In the genomic region with DNA sequence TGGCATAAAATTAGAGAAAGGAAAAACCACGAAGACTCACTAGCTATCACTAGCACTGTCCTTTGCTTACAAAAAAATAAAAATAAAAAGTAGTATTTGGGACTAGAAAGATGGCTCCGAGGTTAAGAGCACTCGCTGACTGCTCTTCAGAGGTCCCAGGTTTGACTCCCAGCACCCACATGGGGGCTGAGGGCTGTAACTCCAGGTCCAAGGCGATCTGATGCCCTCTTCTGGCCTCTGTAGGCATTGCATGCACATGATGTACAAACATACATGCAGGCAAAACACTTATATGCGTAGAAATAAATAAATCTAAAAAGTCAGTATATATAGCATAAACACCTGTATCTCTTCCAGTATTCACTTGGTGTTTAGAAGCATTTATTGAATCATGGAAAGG, we compare ENCODE assay signal across 9 mouse cellular contexts. TPM values are rescaled to one million over a fixed set of nuclear protein-coding genes. Genes with fewer than 3 reads are reported as not detected.
DNase-seq lines count a peak whose midpoint lies in the region; ATAC-seq lines count a peak whose summit lies in the region.
"Had no signal": no experiment of that assay in that cellular context is flagged by ENCODE, and none has a peak within 500 bp of the region (broad histone marks: within the 10 kb centered on the region; RNA-seq: fewer than 3 reads in every experiment).

No protein-coding gene starts in this region.

- no peak overlapping the region for H3K9ac ChIP-seq in heart, embryonic 16.5 days (ENCODE audit: low read length)
- H3K9ac ChIP-seq in stomach, embryonic 15.5 days: no peak overlapping the region
- H3K9ac ChIP-seq: neural tube, embryonic 12.5 days had no signal

- H3K27me3 ChIP-seq in heart, embryonic 16.5 days (ENCODE audit: control insufficient read depth, insufficient read depth, low read length): no peaks in the 10 kb centered on the region
- H3K27me3 ChIP-seq in stomach, embryonic 15.5 days (replicated peaks): no peaks in the 10 kb centered on the region
- H3K27me3 ChIP-seq: neural tube, embryonic 12.5 days had no signal

- H3K27ac ChIP-seq in heart, embryonic 16.5 days (ENCODE audit: low read length): peak overlapping the region; percentile 52; the same call in 1 of the 2 replicates
- H3K27ac ChIP-seq in stomach, embryonic 15.5 days: peak overlapping the region; percentile 77; the same call in 1 of the 2 replicates
- H3K27ac ChIP-seq: neural tube, embryonic 12.5 days had no signal

- no peaks in the 10 kb centered on the region for H3K36me3 ChIP-seq in heart, embryonic 16.5 days (ENCODE audit: control insufficient read depth, insufficient read depth)
- H3K36me3 ChIP-seq in stomach, embryonic 15.5 days: no peaks in the 10 kb centered on the region
- H3K36me3 ChIP-seq: neural tube, embryonic 12.5 days had no signal

- ATAC-seq in heart, embryonic 16.5 days (replicated peaks; ENCODE audit: extremely low read depth, insufficient read depth, low FRiP score): no peak
- ATAC-seq in stomach, embryonic 15.5 days (ENCODE audit: insufficient read depth, low FRiP score, low read depth): no peak
- no peak for ATAC-seq in activated CD4-positive, CD25-positive, alpha-beta regulatory T cell, adult 4 months

- no peak overlapping the region for H3K4me3 ChIP-seq in heart, embryonic 16.5 days (ENCODE audit: low read length)
- H3K4me3 ChIP-seq in stomach, embryonic 15.5 days (replicated peaks): no peak overlapping the region
- H3K4me3 ChIP-seq: neural tube, embryonic 12.5 days had no signal

- H3K9me3 ChIP-seq in heart, embryonic 16.5 days (replicated peaks; ENCODE audit: control insufficient read depth, low read length): no peaks in the 10 kb centered on the region
- H3K9me3 ChIP-seq in stomach, embryonic 15.5 days: no peaks in the 10 kb centered on the region
- H3K9me3 ChIP-seq: neural tube, embryonic 12.5 days had no signal

- WGBS in heart, embryonic 16.5 days: 84% methylated on average over 5 of the region's 5 CpGs
- 77% methylated on average over 5 of the region's 5 CpGs for WGBS in stomach, embryonic 15.5 days

- no peak overlapping the region for H3K4me2 ChIP-seq in heart, embryonic 16.5 days (ENCODE audit: low read depth, low read length)
- no peak overlapping the region for H3K4me2 ChIP-seq in stomach, embryonic 15.5 days
- H3K4me2 ChIP-seq: neural tube, embryonic 12.5 days had no signal

- no peak for DNase-seq in heart, adult 8-10 months (ENCODE audit: low spot score)
- DNase-seq in right cerebral cortex, postnatal 14 days: peak; percentile 49
- DNase-seq in right cerebral cortex, postnatal 25 days: no peak
- peak; percentile 18 for DNase-seq in induced T-regulatory cell, adult 2 months (ENCODE audit: low read depth)
- no peak for DNase-seq in urinary bladder, adult 2 months (ENCODE audit: low spot score)

- H3K4me1 ChIP-seq in heart, embryonic 16.5 days (ENCODE audit: control insufficient read depth, insufficient read depth, low read length): peaks cover 45% of the 10 kb centered on the region
- H3K4me1 ChIP-seq in stomach, embryonic 15.5 days: peaks cover 14% of the 10 kb centered on the region
- H3K4me1 ChIP-seq: neural tube, embryonic 12.5 days had no signal

RNA-seq across cellular contexts. Expression of a gene that starts 43.5 kb away (rescaled TPM):
- 138 and 151 TPM in 2 replicates for polyA plus RNA-seq in heart, embryonic 16.5 days (2015; fragmentation: Nextera tagmentation; extraction: Ambion mirVana)
- total RNA-seq in heart, adult 8-10 months (2022): 100 to 1,000 TPM in 2 of 4 experiments, 10 to 100 TPM in 2; 67.0 to 124 (median 99.7) TPM
- polyA plus RNA-seq in stomach, embryonic 15.5 days (2015; fragmentation: Nextera tagmentation; extraction: Ambion mirVana): 123 and 131 TPM in 2 replicates
- 112 and 128 TPM in 2 replicates for polyA plus RNA-seq in urinary bladder, adult 2 months (2012; rRNA removed)
- under 1 TPM; 0.08 to 0.23 TPM for polyA plus RNA-seq in activated CD4-positive, CD25-positive, alpha-beta regulatory T cell, adult 4 months (2017; shearing (Covaris generic))

Comparison
In these comparisons a context has a peak if more than half of its experiments do, and no peak if none do; other contexts are left out.
1. DNase-seq: peak in right cerebral cortex, postnatal 14 days (single experiment) and induced T-regulatory cell, adult 2 months (single experiment); none in heart, adult 8-10 months (single experiment), right cerebral cortex, postnatal 25 days (single experiment) and urinary bladder, adult 2 months (single experiment).
2. RNA of a gene that starts 43.5 kb away (polyA plus RNA-seq): 138 to 151 TPM in heart, embryonic 16.5 days, 123 to 131 TPM in stomach, embryonic 15.5 days and 112 to 128 TPM in urinary bladder, adult 2 months; 0.08 to 0.23 TPM in activated CD4-positive, CD25-positive, alpha-beta regulatory T cell, adult 4 months; every median in the first group is over 10 times any median in the second.